Mouse (Mus musculus): ENCODE results near the gene Ap4b1. TPM values are rescaled to one million over a fixed set of nuclear protein-coding genes. Genes with fewer than 3 reads are reported as not detected.

The Ap4b1 gene
- polyA plus RNA-seq, 1 experiment from 2014 or later, result 21.8 TPM

- Histone ChIP-seq H3K4me2 (no peak within 1 kb of the TSS), H3K4me3 (no peak within 1 kb of the TSS), H3K9me3 (no peaks in the 10 kb centered on the region), H3K36me3 (no peaks in the 10 kb centered on the region), H3K9ac (no peak within 1 kb of the TSS), H3K4me1 (replicated peaks) (no peaks in the 10 kb centered on the region), H3K27me3 (no peaks in the 10 kb centered on the region), H3K27ac (replicated peaks) (no peak within 1 kb of the TSS)
- ATAC-seq (ENCODE audit: low FRiP score, low read depth), result no peak
- 80% methylated on average over 12 of the region's 12 CpGs for WGBS
Measured at GRCm38 (mm10) chr3:103858881-103859801, 49.8 kb downstream of the Ap4b1 start, which contains the start of gene Ptpn22. Gene Ptpn22 (plus strand): TSS chr3:103859795.

- Histone ChIP-seq H3K9ac (no peak overlapping the region), H3K36me3 (no peaks in the 10 kb centered on the region), H3K4me2 (no peak overlapping the region), H3K9me3 (no peaks in the 10 kb centered on the region), H3K4me3 (no peak overlapping the region), H3K27me3 (no peaks in the 10 kb centered on the region), H3K27ac (replicated peaks) (no peak overlapping the region), H3K4me1 (replicated peaks) (no peaks in the 10 kb centered on the region)
- ATAC-seq (ENCODE audit: low FRiP score, low read depth), result no peak
- WGBS, result 68% methylated on average over 6 of the region's 6 CpGs
Measured at GRCm38 (mm10) chr3:103859851-103860391, 50.6 kb downstream of the Ap4b1 start.

DNA sequence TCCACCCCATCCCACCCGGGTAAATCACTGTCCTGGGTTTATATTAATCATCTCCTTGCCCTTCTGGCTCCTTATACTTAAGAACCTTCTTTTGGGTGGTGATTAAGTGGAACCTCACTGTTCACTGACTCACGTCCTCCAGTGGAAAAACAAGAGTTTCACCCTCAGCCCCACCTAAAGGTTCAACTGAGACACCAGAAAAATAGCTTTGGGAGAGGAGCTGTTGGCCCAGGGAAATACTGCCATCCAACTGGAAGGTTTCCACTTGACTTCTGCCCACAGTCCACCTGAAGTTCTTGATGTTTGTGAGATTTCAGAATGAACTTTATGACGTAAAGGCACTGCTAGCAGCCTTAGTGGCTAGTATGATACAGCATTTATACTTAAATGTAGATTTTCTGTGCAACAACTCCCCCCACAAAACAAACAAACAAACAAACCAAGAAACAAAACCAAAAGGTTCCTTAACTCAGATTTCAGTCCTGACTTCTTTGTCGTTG, 53.5 kb downstream of the Ap4b1 start:
- no peak overlapping the region for H3K9ac ChIP-seq
- no peak overlapping the region for H3K27ac ChIP-seq (replicated peaks)
- no peaks in the 10 kb centered on the region for H3K27me3 ChIP-seq
- no peak overlapping the region for H3K4me3 ChIP-seq
- ATAC-seq (ENCODE audit: low FRiP score, low read depth), result no peak
- no peak overlapping the region for H3K4me2 ChIP-seq
- WGBS, result 81% methylated on average over 4 of the region's 4 CpGs
- H3K4me1 ChIP-seq (replicated peaks), result no peaks in the 10 kb centered on the region
- H3K36me3 ChIP-seq, result no peaks in the 10 kb centered on the region
- no peaks in the 10 kb centered on the region for H3K9me3 ChIP-seq

- WGBS, result 85% methylated on average over 6 of the region's 6 CpGs
Measured at GRCm38 (mm10) chr3:103864200-103864599, 54.9 kb downstream of the Ap4b1 start.

DNA sequence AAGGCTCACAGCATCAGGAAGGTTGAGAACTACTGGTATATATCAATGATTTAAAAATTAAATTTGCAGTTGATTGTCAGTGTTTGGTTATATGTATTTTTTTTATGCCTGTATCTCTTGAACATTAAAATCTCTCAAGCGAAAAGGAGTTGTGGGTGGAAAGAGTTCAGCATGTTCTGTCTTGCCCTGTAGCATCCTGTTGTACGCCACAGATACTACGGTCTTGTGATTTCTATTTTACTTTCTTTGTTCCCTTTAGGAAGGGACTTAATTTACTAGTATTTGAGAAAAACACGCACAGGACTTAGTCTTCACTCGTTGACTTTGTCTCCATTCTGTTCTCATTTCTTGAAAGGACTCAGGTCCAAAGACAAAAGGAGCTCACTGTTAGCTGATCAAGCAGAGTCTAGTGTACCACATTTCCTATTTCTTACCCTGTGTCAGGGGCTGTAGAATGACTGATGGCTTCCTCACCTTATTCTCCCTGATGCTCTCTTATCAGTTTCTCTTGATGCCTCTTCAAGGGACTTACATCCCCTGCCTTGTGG, 58.2 kb downstream of the Ap4b1 start:
- Histone ChIP-seq H3K27ac (replicated peaks) (no peak overlapping the region), H3K9ac (no peak overlapping the region), H3K36me3 (no peaks in the 10 kb centered on the region), H3K27me3 (no peaks in the 10 kb centered on the region), H3K4me1 (replicated peaks) (no peaks in the 10 kb centered on the region), H3K9me3 (no peaks in the 10 kb centered on the region), H3K4me2 (no peak overlapping the region), H3K4me3 (no peak overlapping the region)
- WGBS, result 90% methylated on average over 5 of the region's 5 CpGs
- no peak for ATAC-seq (ENCODE audit: low FRiP score, low read depth)

More at GRCm38 (mm10) chr3:103864200-103864599, 54.9 kb downstream of the Ap4b1 start:
- no peak for ATAC-seq (ENCODE audit: low FRiP score, low read depth)
- Histone ChIP-seq H3K9ac (no peak overlapping the region), H3K9me3 (no peaks in the 10 kb centered on the region), H3K4me1 (replicated peaks) (no peaks in the 10 kb centered on the region), H3K36me3 (no peaks in the 10 kb centered on the region), H3K4me2 (no peak overlapping the region), H3K4me3 (no peak overlapping the region), H3K27ac (replicated peaks) (no peak overlapping the region), H3K27me3 (no peaks in the 10 kb centered on the region)

DNA sequence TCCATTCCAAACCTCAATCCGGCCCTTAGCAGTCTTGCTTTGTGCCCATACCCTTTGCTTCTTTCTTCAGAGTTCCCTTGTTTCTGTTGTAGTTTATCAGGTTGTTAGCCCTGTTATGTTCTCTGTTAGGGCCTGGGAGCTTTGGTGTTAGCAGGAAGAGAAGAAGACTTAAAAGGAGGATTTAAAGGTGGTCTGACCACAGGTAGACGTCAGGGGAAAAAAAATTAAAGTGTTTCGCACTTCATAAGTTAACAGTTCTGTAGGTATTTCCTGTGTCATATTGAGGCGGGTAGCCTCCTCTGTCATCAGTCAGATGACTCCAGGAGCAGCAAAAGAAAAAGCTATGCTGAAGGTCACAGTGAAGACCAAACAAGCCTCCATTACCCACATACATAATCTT, 58.7 kb downstream of the Ap4b1 start:
- H3K27me3 ChIP-seq, result no peaks in the 10 kb centered on the region
- H3K4me2 ChIP-seq, result no peak overlapping the region
- WGBS, result 92% methylated on average over 4 of the region's 4 CpGs
- ATAC-seq (ENCODE audit: low FRiP score, low read depth), result no peak
- no peak overlapping the region for H3K9ac ChIP-seq
- H3K4me3 ChIP-seq, result no peak overlapping the region
- no peaks in the 10 kb centered on the region for H3K36me3 ChIP-seq
- no peaks in the 10 kb centered on the region for H3K9me3 ChIP-seq
- no peaks in the 10 kb centered on the region for H3K4me1 ChIP-seq (replicated peaks)
- H3K27ac ChIP-seq (replicated peaks), result no peak overlapping the region

Other genes with a start within 250 kb of the Ap4b1 start
- gene Syt6, start 234.3 kb upstream of the Ap4b1 start, polyA plus RNA-seq (2015; fragmentation: Nextera tagmentation; extraction: Ambion mirVana), result 11.7 and 13.7 TPM in 2 replicates
- gene Atg4a-ps, start 163.5 kb upstream of the Ap4b1 start, polyA plus RNA-seq (2015; fragmentation: Nextera tagmentation; extraction: Ambion mirVana), result not detected in 2 replicates
- 8.7 and 9.7 TPM in 2 replicates for gene Olfml3, start 71.5 kb upstream of the Ap4b1 start, polyA plus RNA-seq (2015; fragmentation: Nextera tagmentation; extraction: Ambion mirVana)
- not detected in 2 replicates for gene Gm10964, start 70.2 kb upstream of the Ap4b1 start, polyA plus RNA-seq (2015; fragmentation: Nextera tagmentation; extraction: Ambion mirVana)
- 11.5 TPM in 2 replicates for gene Hipk1, start 18.0 kb upstream of the Ap4b1 start, polyA plus RNA-seq (2015; fragmentation: Nextera tagmentation; extraction: Ambion mirVana)
- gene Dclre1b, start 76 bp upstream of the Ap4b1 start, polyA plus RNA-seq (2015; fragmentation: Nextera tagmentation; extraction: Ambion mirVana), result 20.8 and 23.8 TPM in 2 replicates
- gene Gm43064, start 53 bp downstream of the Ap4b1 start, polyA plus RNA-seq (2015; fragmentation: Nextera tagmentation; extraction: Ambion mirVana), result 0.41 and 0.52 TPM in 2 replicates
- gene Bcl2l15, start 23.1 kb downstream of the Ap4b1 start, polyA plus RNA-seq (2015; fragmentation: Nextera tagmentation; extraction: Ambion mirVana), result 0.36 and 0.55 TPM in 2 replicates
- 0.39 and 0.78 TPM in 2 replicates for gene Ptpn22, start 50.3 kb downstream of the Ap4b1 start, polyA plus RNA-seq (2015; fragmentation: Nextera tagmentation; extraction: Ambion mirVana)
- gene Rsbn1, start 104.6 kb downstream of the Ap4b1 start, polyA plus RNA-seq (2015; fragmentation: Nextera tagmentation; extraction: Ambion mirVana), result 19.5 and 20.2 TPM in 2 replicates
- 25.8 and 28.7 TPM in 2 replicates for gene Phtf1, start 158.6 kb downstream of the Ap4b1 start, polyA plus RNA-seq (2015; fragmentation: Nextera tagmentation; extraction: Ambion mirVana)

Data from hindbrain, embryonic 15.5 days (tissue).